Mouse (Mus musculus): ENCODE results near the gene Smok2b. TPM values are rescaled to one million over a fixed set of nuclear protein-coding genes. Genes with fewer than 3 reads are reported as not detected.
"Not testable (repeated sequence)": the region's sequence is repeated elsewhere in the genome, so short reads cannot be mapped to it uniquely, and the experiment has no call there.

The Smok2b gene
- polyA plus RNA-seq (2012) = not detected in 2 replicates

DNA sequence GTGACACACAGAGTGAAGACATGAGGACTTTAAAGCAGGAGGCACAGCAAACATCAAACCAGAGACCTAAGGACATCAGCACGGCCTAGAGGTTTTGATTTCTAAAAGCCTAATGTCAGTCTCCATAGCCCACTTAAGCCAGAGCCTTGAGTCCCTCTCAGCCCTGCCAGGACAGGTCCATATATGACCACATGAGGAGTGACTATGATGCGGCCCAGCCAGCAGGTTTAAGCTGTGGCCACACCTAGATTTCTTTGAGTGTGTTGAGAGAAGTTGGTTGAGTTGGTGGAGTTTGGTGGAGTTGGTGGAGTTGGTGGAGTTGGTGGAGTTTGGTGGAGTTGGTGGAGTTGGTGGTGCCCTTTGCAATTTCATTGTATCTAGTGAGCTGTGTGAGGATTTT, at the start of gene Smok2b:
Gene Smok2b, plus strand, starts transcription at position 301 of the 400 bp plus-strand sequence.
- not testable (repeated sequence) for TF ChIP-seq GATA1 (IDR thresholded peaks at IDR 0.05; ENCODE audit: low read length)

DNA sequence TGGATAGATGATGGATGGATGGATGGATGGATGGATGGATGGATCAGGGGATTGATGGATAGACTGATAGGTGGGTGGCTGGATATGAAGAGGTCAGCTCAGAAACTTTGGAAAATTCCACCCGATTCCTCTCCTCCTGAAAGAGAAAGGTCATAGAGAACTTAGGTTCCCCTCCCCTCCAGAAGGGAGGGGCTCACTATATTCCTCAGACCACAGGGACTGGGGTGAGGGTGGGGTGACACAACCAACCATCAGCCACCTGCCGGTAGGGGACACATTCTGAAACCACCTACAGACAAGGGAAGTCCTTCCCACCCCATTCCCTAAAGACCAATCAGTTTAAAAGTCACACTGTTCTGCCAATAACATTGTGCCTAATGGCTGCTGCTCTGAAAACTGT, 23.6 kb upstream of the Smok2b start:
- TF ChIP-seq GATA1 (IDR thresholded peaks at IDR 0.05; ENCODE audit: low read length) = no peak

DNA sequence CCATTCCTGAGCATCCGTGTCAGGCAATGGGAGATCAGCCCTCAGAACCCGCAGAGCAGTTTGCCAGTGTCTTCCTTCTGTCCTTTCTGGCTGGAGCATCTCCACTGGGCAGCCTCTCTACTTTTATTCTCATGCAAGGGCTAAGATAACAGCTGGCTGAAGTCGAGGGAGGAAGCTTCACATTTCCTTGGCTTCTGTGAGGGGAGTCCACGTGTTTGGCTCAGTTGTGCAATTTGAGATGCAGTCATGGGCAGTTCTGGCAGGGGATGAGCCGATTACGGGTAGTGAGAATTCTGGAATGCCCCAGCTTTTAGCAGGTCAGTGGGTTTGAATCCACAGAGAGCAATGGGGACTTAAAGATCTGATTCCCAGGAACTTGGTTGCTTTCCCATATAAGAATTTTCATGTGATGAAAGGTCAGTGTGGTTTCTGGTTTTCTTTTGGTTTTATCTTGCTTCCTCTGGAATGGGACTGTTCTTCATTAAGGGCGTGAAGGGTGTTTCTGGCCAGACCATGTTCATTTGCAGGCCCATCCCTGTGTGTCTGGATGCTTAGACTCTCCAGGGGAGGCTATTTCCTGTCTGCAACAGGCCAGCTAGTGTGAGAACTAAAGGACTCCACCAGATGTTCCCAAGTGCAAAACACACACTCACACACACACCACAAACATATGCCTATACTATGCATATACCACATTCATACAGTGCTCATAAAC, 17.8 kb upstream of the Smok2b start:
- TF ChIP-seq GATA1 (IDR thresholded peaks at IDR 0.05; ENCODE audit: low read length) = no peak

DNA sequence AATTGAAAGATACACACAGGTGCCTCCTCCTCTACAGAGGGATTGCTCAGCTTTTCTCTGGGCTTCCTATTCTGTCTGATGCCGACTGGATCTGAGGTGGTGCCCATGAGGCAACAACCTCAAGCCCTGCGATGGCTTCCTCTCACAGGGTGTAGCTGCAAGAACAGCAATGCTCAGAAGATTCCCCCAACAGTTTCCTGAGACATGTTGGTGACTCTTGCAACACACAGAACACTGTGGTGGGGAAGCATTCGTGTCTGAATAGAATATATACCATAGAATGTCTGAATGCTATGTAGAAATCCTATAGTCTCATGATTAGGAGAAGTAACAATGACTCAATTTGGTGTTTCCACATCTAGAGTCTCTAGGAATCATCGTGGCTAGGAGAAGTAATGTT, 15.9 kb upstream of the Smok2b start:
- no peak for TF ChIP-seq GATA1 (IDR thresholded peaks at IDR 0.05; ENCODE audit: low read length)

DNA sequence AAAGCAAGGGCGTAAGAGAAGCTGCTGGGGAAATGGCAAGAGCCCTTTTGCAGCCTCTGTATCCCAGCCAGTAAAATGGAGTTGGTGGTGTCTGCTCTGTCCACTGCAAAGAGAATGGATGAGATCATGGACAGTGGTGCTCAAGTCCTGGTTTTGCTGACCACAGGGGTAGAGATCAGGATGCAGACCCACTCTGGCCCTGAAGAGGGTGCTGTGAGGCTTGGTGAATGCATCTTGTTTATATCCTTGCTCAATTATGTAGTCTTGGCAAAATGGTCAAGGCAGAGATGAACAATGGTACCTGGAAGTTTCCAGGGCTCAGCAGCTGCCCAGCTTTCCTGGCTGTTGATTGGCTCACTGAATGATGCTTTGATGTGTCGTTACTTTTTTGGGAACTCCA, 14.5 kb upstream of the Smok2b start:
- TF ChIP-seq GATA1 (IDR thresholded peaks at IDR 0.05; ENCODE audit: low read length) = no peak

DNA sequence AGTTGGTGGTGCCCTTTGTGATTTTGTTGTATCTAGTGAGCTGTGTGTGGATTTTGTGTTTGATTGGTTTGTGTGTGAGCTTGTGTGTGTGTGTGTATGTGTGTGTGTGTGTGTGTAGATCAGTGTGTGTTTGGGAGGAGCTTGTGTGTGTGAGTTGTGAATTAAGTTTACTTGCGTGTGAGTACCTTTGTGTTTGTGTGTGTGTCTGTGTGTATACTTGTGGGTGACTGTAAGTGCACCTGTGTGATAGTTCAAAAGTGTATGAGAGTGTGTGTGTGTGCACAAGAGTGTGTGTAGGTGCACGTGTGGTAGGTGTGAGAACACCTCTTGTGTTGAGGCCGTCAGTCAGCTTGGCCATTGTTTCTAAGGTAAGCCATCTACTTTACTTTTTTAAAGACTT, 9.2 kb upstream of the Smok2b start, which contains the start of gene Smok2a:
Gene Smok2a, plus strand, starts transcription at position 301 of the 400 bp plus-strand sequence.
- no peak for TF ChIP-seq GATA1 (IDR thresholded peaks at IDR 0.05; ENCODE audit: low read length)

Other genes starting within 250 kb of the Smok2b start
- gene Wtap, start 236.1 kb upstream of the Smok2b start, polyA plus RNA-seq (2012) = 37.2 and 50.4 TPM in 2 replicates
- 554 and 793 TPM in 2 replicates for gene Sod2, start 223.4 kb upstream of the Smok2b start, polyA plus RNA-seq (2012)
- gene Gpr31b, start 178.0 kb upstream of the Smok2b start, polyA plus RNA-seq (2012) = not detected in 2 replicates
- gene Tcp10b, start 169.2 kb upstream of the Smok2b start, polyA plus RNA-seq (2012) = not detected in 2 replicates
- gene Unc93a, start 98.4 kb upstream of the Smok2b start, polyA plus RNA-seq (2012) = not detected in 2 replicates
- not detected in 2 replicates for gene Smok2a, start 9.1 kb upstream of the Smok2b start, polyA plus RNA-seq (2012)
- not detected in 2 replicates for gene Tcp10c, start 124.3 kb downstream of the Smok2b start, polyA plus RNA-seq (2012)

Data from G1E-ER4 (cell line).